Mouse (Mus musculus): ENCODE measurements around the gene Rab5a. TPM values are rescaled to one million over a fixed set of nuclear protein-coding genes. Genes with fewer than 3 reads are reported as not detected.

Rab5a gene
- 34.3 and 36.8 TPM in 2 replicates for polyA plus RNA-seq (2015; fragmentation: Nextera tagmentation; extraction: Ambion mirVana)

GRCm38 (mm10) chr17:53478858-53479603, at the start of gene Rab5a:
Gene Rab5a (plus strand): TSS chr17:53479234.

DNA sequence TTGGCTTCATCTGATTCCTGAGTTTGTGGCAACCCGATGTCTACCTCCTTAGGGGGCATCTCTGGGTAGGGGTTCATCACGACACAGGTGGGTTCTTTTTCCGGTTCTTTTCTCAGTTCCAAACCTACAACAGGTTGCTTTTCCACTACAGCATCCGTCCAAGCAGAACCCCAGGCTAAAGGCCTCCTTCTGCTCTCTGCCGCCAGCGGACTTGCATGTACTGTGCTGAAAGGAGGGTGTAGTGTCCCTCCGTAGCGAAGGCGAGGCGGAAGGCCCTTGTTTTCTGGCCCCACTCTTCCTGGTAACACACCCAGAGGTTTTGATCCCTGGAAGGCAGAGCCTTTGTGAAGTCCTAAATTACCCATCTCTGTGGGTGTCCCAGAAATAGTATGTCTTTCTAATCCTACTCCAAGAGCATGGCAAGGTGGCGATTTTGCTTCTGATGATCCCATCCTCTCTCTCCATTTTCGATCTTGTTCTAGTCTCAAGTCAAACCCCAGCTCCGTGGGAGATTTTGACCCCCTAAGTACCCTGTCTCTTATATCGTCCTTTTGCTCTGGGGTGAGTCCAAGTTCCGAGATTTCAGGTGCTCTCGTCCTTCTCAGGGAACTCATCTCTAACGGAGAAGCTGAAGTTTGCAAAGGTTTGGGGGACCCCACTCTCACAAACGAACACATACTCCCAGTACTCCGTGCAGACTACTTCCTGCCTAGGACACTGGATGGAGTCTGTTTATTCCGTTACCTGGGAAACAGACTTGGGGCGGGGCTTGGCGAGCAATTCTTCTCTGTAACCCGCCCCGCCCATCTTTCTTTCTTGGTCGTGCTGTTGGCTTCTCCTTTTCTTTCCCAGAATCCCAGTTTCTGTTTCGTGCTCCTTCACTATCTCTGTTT, 16.2 kb upstream of the Rab5a start, which contains the start of gene Efhb:
Gene Efhb (minus strand): TSS at position 719 of the 893 bp plus-strand sequence.

DNA sequence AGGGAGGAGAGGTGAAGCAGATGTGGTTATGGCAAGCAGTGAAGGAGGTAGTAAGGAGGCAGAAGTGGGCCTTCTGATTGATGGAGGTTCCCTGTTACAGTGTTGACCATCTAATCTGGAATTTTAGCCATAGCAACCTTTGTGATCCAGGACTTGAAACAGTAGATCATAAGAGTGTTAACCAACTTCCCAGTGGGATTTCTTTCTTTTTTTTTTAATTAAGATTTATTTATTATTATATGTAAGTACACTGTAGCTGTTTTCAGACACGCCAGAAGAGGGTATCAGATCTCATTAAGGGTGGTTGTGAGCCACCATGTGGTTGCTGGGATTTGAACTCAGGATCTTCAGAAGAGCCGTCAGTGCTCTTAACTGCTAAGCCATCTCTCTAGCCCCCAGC, 60.3 kb downstream of the Rab5a start, which contains the start of gene Pp2d1:
Gene Pp2d1 (minus strand): TSS at position 101 of the 400 bp plus-strand sequence.

Other genes with a start within 250 kb of the Rab5a start
- gene Efhb, start 15.9 kb upstream of the Rab5a start, polyA plus RNA-seq (2015; fragmentation: Nextera tagmentation; extraction: Ambion mirVana), result 0.18 and 0.25 TPM in 2 replicates
- gene Pp2d1, start 60.2 kb downstream of the Rab5a start, polyA plus RNA-seq (2015; fragmentation: Nextera tagmentation; extraction: Ambion mirVana), result 0.08 and 0.17 TPM in 2 replicates
- gene Kat2b, start 87.6 kb downstream of the Rab5a start, polyA plus RNA-seq (2015; fragmentation: Nextera tagmentation; extraction: Ambion mirVana), result 7.3 and 9.6 TPM in 2 replicates
- 59.7 and 60.3 TPM in 2 replicates for gene Sgo1, start 210.1 kb downstream of the Rab5a start, polyA plus RNA-seq (2015; fragmentation: Nextera tagmentation; extraction: Ambion mirVana)

All from spleen, postnatal 0 days (tissue).